Mouse (Mus musculus): ENCODE results near the gene Olfr1555-ps1. TPM values are rescaled to one million over a fixed set of nuclear protein-coding genes. Genes with fewer than 3 reads are reported as not detected.
"Not testable (repeated sequence)": the region's sequence is repeated elsewhere in the genome, so short reads cannot be mapped to it uniquely, and the experiment has no call there.

The Olfr1555-ps1 gene
- not detected in 2 replicates for polyA plus RNA-seq (2016; fragmentation: Nextera tagmentation; extraction: Ambion mirVana)

GRCm38 (mm10) chr19:12170062-12170599 lies at the start of gene Olfr1555-ps1:
TSS of gene Olfr1555-ps1 (minus strand) at chr19:12170112.
- H3K36me3 ChIP-seq; H3K9me3 ChIP-seq; H3K27me3 ChIP-seq; ATAC-seq (ENCODE audit: insufficient number of reproducible peaks, insufficient read depth, low FRiP score, low TSS enrichment); H3K4me1 ChIP-seq; H3K4me2 ChIP-seq (replicated peaks); H3K27ac ChIP-seq; H3K9ac ChIP-seq; H3K4me3 ChIP-seq: not testable (repeated sequence)
- 44% methylated on average over 1 of the region's 1 CpGs for WGBS

- no peak for ATAC-seq (ENCODE audit: insufficient number of reproducible peaks, insufficient read depth, low FRiP score, low TSS enrichment)
- Histone ChIP-seq H3K36me3 (no peaks in the 10 kb centered on the region), H3K9me3 (no peaks in the 10 kb centered on the region), H3K27ac (no peak within 1 kb of the TSS), H3K9ac (no peak within 1 kb of the TSS), H3K4me2 (replicated peaks) (no peak within 1 kb of the TSS), H3K4me3 (no peak within 1 kb of the TSS), H3K4me1 (no peaks in the 10 kb centered on the region), H3K27me3 (no peaks in the 10 kb centered on the region)
- WGBS: 80% methylated on average over 1 of the region's 1 CpGs
These were observed 30.4 kb upstream of the Olfr1555-ps1 start, which contains the start of gene Olfr1431 for GRCm38 (mm10) chr19:12200334-12200733. TSS of gene Olfr1431 (plus strand) at chr19:12200634.

GRCm38 (mm10) chr19:12199076-12199475 lies 29.2 kb upstream of the Olfr1555-ps1 start:
- ATAC-seq (ENCODE audit: insufficient number of reproducible peaks, insufficient read depth, low FRiP score, low TSS enrichment); H3K9me3 ChIP-seq; H3K9ac ChIP-seq; H3K36me3 ChIP-seq; H3K27ac ChIP-seq; H3K4me3 ChIP-seq; H3K4me1 ChIP-seq; H3K4me2 ChIP-seq (replicated peaks); H3K27me3 ChIP-seq: not testable (repeated sequence)
- 81% methylated on average over 4 of the region's 4 CpGs for WGBS

- H3K4me2 ChIP-seq (replicated peaks); H3K27ac ChIP-seq; H3K4me1 ChIP-seq; H3K4me3 ChIP-seq; H3K27me3 ChIP-seq; H3K36me3 ChIP-seq; H3K9me3 ChIP-seq; ATAC-seq (ENCODE audit: insufficient number of reproducible peaks, insufficient read depth, low FRiP score, low TSS enrichment); H3K9ac ChIP-seq: not testable (repeated sequence)
- 85% methylated on average over 5 of the region's 5 CpGs for WGBS
These were observed 5.5 kb upstream of the Olfr1555-ps1 start for GRCm38 (mm10) chr19:12175431-12175830.

GRCm38 (mm10) chr19:12145452-12145851 lies 24.5 kb downstream of the Olfr1555-ps1 start:
- Histone ChIP-seq H3K4me3 (no peak overlapping the region), H3K27ac (no peak overlapping the region), H3K4me1 (no peaks in the 10 kb centered on the region), H3K9me3 (no peaks in the 10 kb centered on the region), H3K36me3 (no peaks in the 10 kb centered on the region), H3K4me2 (replicated peaks) (no peak overlapping the region), H3K27me3 (no peaks in the 10 kb centered on the region), H3K9ac (no peak overlapping the region)
- 84% methylated on average over 3 of the region's 3 CpGs for WGBS
- ATAC-seq (ENCODE audit: insufficient number of reproducible peaks, insufficient read depth, low FRiP score, low TSS enrichment): no peak

- Histone ChIP-seq H3K36me3 (no peaks in the 10 kb centered on the region), H3K9ac (no peak overlapping the region), H3K9me3 (no peaks in the 10 kb centered on the region), H3K4me3 (no peak overlapping the region), H3K27me3 (no peaks in the 10 kb centered on the region), H3K27ac (no peak overlapping the region), H3K4me1 (no peaks in the 10 kb centered on the region), H3K4me2 (replicated peaks) (no peak overlapping the region)
- WGBS: 24% methylated on average over 1 of the region's 1 CpGs
- ATAC-seq (ENCODE audit: insufficient number of reproducible peaks, insufficient read depth, low FRiP score, low TSS enrichment): no peak
These were observed 26.6 kb downstream of the Olfr1555-ps1 start for GRCm38 (mm10) chr19:12143356-12143755.

GRCm38 (mm10) chr19:12134289-12134688 lies 35.6 kb downstream of the Olfr1555-ps1 start:
- ATAC-seq (ENCODE audit: insufficient number of reproducible peaks, insufficient read depth, low FRiP score, low TSS enrichment): no peak
- no peak overlapping the region for H3K27ac ChIP-seq
- no peaks in the 10 kb centered on the region for H3K36me3 ChIP-seq
- no peaks in the 10 kb centered on the region for H3K9me3 ChIP-seq
- no peaks in the 10 kb centered on the region for H3K27me3 ChIP-seq
- no peak overlapping the region for H3K4me3 ChIP-seq
- no peaks in the 10 kb centered on the region for H3K4me1 ChIP-seq
- no peak overlapping the region for H3K4me2 ChIP-seq (replicated peaks)
- no peak overlapping the region for H3K9ac ChIP-seq
- WGBS: 27% methylated on average over 2 of the region's 2 CpGs

- no peaks in the 10 kb centered on the region for H3K4me1 ChIP-seq
- WGBS: 61% methylated on average over 3 of the region's 3 CpGs
- no peak within 1 kb of the TSS for H3K4me3 ChIP-seq
- no peaks in the 10 kb centered on the region for H3K27me3 ChIP-seq
- no peaks in the 10 kb centered on the region for H3K9me3 ChIP-seq
- H3K9ac ChIP-seq: no peak within 1 kb of the TSS
- no peak within 1 kb of the TSS for H3K4me2 ChIP-seq (replicated peaks)
- H3K27ac ChIP-seq: no peak within 1 kb of the TSS
- no peak for ATAC-seq (ENCODE audit: insufficient number of reproducible peaks, insufficient read depth, low FRiP score, low TSS enrichment)
- H3K36me3 ChIP-seq: no peaks in the 10 kb centered on the region
These were observed 46.8 kb downstream of the Olfr1555-ps1 start, which contains the start of gene Olfr76 for GRCm38 (mm10) chr19:12123103-12123502. TSS of gene Olfr76 (minus strand) at chr19:12123203.

- no peak for ATAC-seq (ENCODE audit: insufficient number of reproducible peaks, insufficient read depth, low FRiP score, low TSS enrichment)
- Histone ChIP-seq H3K4me2 (replicated peaks) (no peak overlapping the region), H3K4me3 (no peak overlapping the region), H3K9me3 (no peaks in the 10 kb centered on the region), H3K27ac (no peak overlapping the region), H3K27me3 (no peaks in the 10 kb centered on the region), H3K36me3 (no peaks in the 10 kb centered on the region), H3K4me1 (no peaks in the 10 kb centered on the region), H3K9ac (no peak overlapping the region)
- 86% methylated on average over 3 of the region's 3 CpGs for WGBS
These were observed 53.4 kb downstream of the Olfr1555-ps1 start for GRCm38 (mm10) chr19:12116464-12116863.

GRCm38 (mm10) chr19:12115797-12116196 lies 54.1 kb downstream of the Olfr1555-ps1 start, which contains the start of gene Olfr1428:
TSS of gene Olfr1428 (minus strand) at chr19:12115897.
- Histone ChIP-seq H3K36me3 (no peaks in the 10 kb centered on the region), H3K27ac (no peak within 1 kb of the TSS), H3K4me3 (no peak within 1 kb of the TSS), H3K4me2 (replicated peaks) (no peak within 1 kb of the TSS), H3K4me1 (no peaks in the 10 kb centered on the region), H3K27me3 (no peaks in the 10 kb centered on the region), H3K9me3 (no peaks in the 10 kb centered on the region), H3K9ac (no peak within 1 kb of the TSS)
- WGBS: 71% methylated on average over 1 of the region's 1 CpGs
- ATAC-seq (ENCODE audit: insufficient number of reproducible peaks, insufficient read depth, low FRiP score, low TSS enrichment): no peak
